Mouse (Mus musculus) ES-E14 (cell line): ENCODE measurements around the gene Susd1. TPM values are rescaled to one million over a fixed set of nuclear protein-coding genes. Genes with fewer than 3 reads are reported as not detected.
A peak's percentile ranks its signal among the peaks of the same experiment; 100 is the strongest.

Experiments used
- DNase-seq: peaks from one replicate; pipeline ENCODE4 v3.0.0-alpha.2; 2013; ENCODE audit warnings: low read depth, low spot score
- H3K27ac ChIP-seq: 2 replicates; pipeline ENCODE4 v1.5.1; 2012; ENCODE audit warnings: low read depth, mild to moderate bottlenecking, low read length, moderate library complexity, mixed read lengths; ENCODE audit not compliant: poor library complexity, insufficient read depth, severe bottlenecking
- H3K36me3 ChIP-seq: 2 replicates; pipeline ENCODE4 v1.6.1; 2012; ENCODE audit warnings: mild to moderate bottlenecking, low read length, moderate library complexity, mixed read lengths; ENCODE audit not compliant: control insufficient read depth, poor library complexity, insufficient read depth, severe bottlenecking
- H3K4me1 ChIP-seq, 2 experiments: fragments of 150-350 bp in 1 of 2; sonication (generic) in 1 of 2; 2 replicates each; pipeline ENCODE4 v1.6.1; 2012; ENCODE audit warnings: low read length in 2 of 2, mild to moderate bottlenecking in 1 of 2, mixed read lengths in 1 of 2; ENCODE audit not compliant: control insufficient read depth in 2 of 2, insufficient read depth in 2 of 2, poor library complexity in 1 of 2
- H3K4me3 ChIP-seq, 2 experiments: fragments of 150-350 bp in 1 of 2; sonication (generic) in 1 of 2; 2 replicates each; pipeline ENCODE4 v1.5.1; 2012; ENCODE audit warnings: low read length in 2 of 2, low read depth in 1 of 2, mild to moderate bottlenecking in 1 of 2, mixed read lengths in 1 of 2; ENCODE audit not compliant: insufficient read depth in 1 of 2, poor library complexity in 1 of 2, severe bottlenecking in 1 of 2
- H3K9ac ChIP-seq: 2 replicates; pipeline ENCODE4 v1.6.1; 2012; ENCODE audit warnings: low read depth, mild to moderate bottlenecking, low read length, mixed read lengths; ENCODE audit not compliant: poor library complexity, insufficient read depth, severe bottlenecking
- H3K9me3 ChIP-seq: fragments of 150-350 bp; sonication (generic); 2 replicates; pipeline ENCODE4 v1.6.1; 2012; ENCODE audit warnings: low read depth, mild to moderate bottlenecking, low read length; ENCODE audit not compliant: control insufficient read depth, insufficient read depth
- CHD2 ChIP-seq: IDR thresholded peaks from 2 replicates; pipeline ENCODE4 v1.6.1; 2014; ENCODE audit warnings: mild to moderate bottlenecking, low read depth, low read length, inconsistent platforms
- HCFC1 ChIP-seq: IDR thresholded peaks from 2 replicates; pipeline ENCODE4 v1.6.1; 2012; ENCODE audit warnings: low read length, inconsistent platforms, borderline replicate concordance; ENCODE audit not compliant: insufficient read depth
- MAFK ChIP-seq: IDR thresholded peaks from 2 replicates; pipeline ENCODE4 v1.6.1; 2014; ENCODE audit warnings: mild to moderate bottlenecking, low read depth, low read length, inconsistent platforms; ENCODE audit not compliant: insufficient read depth
- ZC3H11A ChIP-seq: IDR thresholded peaks from 2 replicates; pipeline ENCODE4 v1.6.1; 2012; ENCODE audit warnings: low read depth, mild to moderate bottlenecking, inconsistent platforms, low read length, borderline replicate concordance
- ZNF384 ChIP-seq: IDR thresholded peaks from 2 replicates; pipeline ENCODE4 v1.6.1; 2012; ENCODE audit warnings: low read depth, low read length, inconsistent platforms
- in situ Hi-C, 2 experiments: fragments of 600-800 bp; cut with MboI; formaldehyde crosslinking; loops; one replicate each; pipeline ENCODE4 v1.15.1; 2025; ENCODE audit warnings: low sequenced_read_pairs in 2 of 2, inconsistent platforms in 1 of 2; ENCODE audit not compliant: unreplicated experiment in 2 of 2
- total RNA-seq: library from RNA; depleted of rRNA; stranded (reverse); fragments of 300-350 nt; gene quantifications from 2 replicates; pipeline ENCODE4 v1.2.3, GENCODE M21; 2012; rRNA removed

Gene Susd1
- total RNA-seq, result 7.7 and 10.7 TPM in 2 replicates

GRCm38 (mm10) chr4:59437990-59438854 lies at the start of gene Susd1:
TSS of gene Susd1 (minus strand) at chr4:59438633.
- no peak within 1 kb of the TSS for H3K27ac ChIP-seq
- H3K9me3 ChIP-seq, result no peaks in the 10 kb centered on the region
- peak; percentile 44 for DNase-seq
- peak within 1 kb of the TSS; percentile 68 to 69 for H3K4me3 ChIP-seq
- TF ChIP-seq HCFC1, result no peak
- no peak for TF ChIP-seq ZNF384
- no peak for TF ChIP-seq MAFK
- no peak for TF ChIP-seq ZC3H11A
- in situ Hi-C loops, result no loop called here
- peak within 1 kb of the TSS; percentile 65 for H3K9ac ChIP-seq
- no peaks in the 10 kb centered on the region for H3K36me3 ChIP-seq
- peaks cover 0 to 10% of the 10 kb centered on the region in 2 experiments; a peak in 1 of 4 replicates for H3K4me1 ChIP-seq

- Histone ChIP-seq H3K27ac (no peak overlapping the region), H3K9ac (no peak overlapping the region), H3K4me3 (no peak overlapping the region), H3K36me3 (no peaks in the 10 kb centered on the region; the same call in 1 of the 2 replicates), H3K4me1 (no peaks in the 10 kb centered on the region), H3K9me3 (no peaks in the 10 kb centered on the region)
- in situ Hi-C loops, result no loop called here
- TF ChIP-seq ZNF384 (no peak), MAFK (no peak), CHD2 (no peak)
- no peak for DNase-seq
Observed at GRCm38 (mm10) chr4:59471306-59471705, 32.9 kb upstream of the Susd1 start.

DNA sequence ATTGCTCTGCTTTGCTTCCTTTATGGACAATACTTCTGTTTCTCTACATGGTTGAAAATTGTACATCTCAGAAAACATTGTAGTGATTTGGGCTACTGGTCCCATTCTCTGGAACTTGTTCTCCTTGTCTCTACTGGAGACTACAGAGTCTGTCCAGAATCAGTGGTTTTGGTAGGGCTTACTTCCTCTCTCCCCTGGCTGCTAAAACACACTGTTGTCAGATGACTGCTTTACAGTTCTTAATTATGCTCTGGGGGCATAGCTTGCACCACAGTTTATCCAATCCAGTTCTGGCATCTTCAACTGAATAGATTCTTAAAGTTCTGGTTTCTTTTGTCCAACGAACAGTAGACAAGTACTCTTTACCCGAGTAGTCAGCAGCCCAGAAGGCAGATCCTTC lies 27.0 kb upstream of the Susd1 start:
- in situ Hi-C loops, result no loop called here
- DNase-seq, result no peak
- no peaks in the 10 kb centered on the region for H3K9me3 ChIP-seq
- no peak for TF ChIP-seq ZNF384
- no peaks in the 10 kb centered on the region for H3K36me3 ChIP-seq
- H3K9ac ChIP-seq, result no peak overlapping the region
- no peaks in the 10 kb centered on the region for H3K4me1 ChIP-seq
- no peak overlapping the region for H3K27ac ChIP-seq
- H3K4me3 ChIP-seq, result no peak overlapping the region

DNA sequence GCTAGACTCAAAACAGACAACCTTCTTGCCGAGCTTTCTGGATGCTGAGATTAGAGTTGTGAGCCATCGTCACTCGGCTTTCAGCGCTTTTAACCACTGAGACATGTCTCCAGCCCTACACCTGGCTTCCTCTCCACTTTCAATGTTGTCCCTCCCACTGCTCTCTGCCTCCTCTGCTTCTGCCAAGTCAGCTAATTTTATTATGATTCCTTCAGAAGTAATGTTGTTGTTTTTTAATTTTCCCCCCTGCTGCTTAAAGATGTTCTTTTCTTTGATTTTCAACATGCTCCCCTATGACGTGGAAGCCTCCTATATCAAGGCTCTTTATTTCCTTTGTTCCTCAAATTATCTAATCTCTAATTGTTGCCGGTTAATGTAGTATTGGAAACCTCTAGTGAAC lies 26.2 kb upstream of the Susd1 start:
- no peak overlapping the region for H3K9ac ChIP-seq
- no peak overlapping the region for H3K4me3 ChIP-seq
- H3K4me1 ChIP-seq, result no peaks in the 10 kb centered on the region
- no peak overlapping the region for H3K27ac ChIP-seq
- in situ Hi-C loops, result no loop called here
- no peak for TF ChIP-seq ZNF384
- 0 out of 2 replicates have a peak, but pooled peaks have one; percentile 21 for TF ChIP-seq MAFK
- TF ChIP-seq CHD2, result no peak
- H3K36me3 ChIP-seq, result no peaks in the 10 kb centered on the region
- H3K9me3 ChIP-seq, result no peaks in the 10 kb centered on the region
- DNase-seq, result no peak

- Histone ChIP-seq H3K27ac (no peak overlapping the region), H3K9ac (no peak overlapping the region), H3K4me1 (peaks cover 0 to 3% of the 10 kb centered on the region in 2 experiments; a peak in 1 of 4 replicates), H3K36me3 (no peaks in the 10 kb centered on the region), H3K4me3 (no peak overlapping the region), H3K9me3 (no peaks in the 10 kb centered on the region)
- in situ Hi-C loops, result no loop called here
- TF ChIP-seq MAFK (no peak), CHD2 (no peak), HCFC1 (no peak), ZC3H11A (no peak), ZNF384 (no peak)
- DNase-seq, result no peak
Observed at GRCm38 (mm10) chr4:59462494-59462893, 24.1 kb upstream of the Susd1 start.
